Comparison of ENCODE assay signal across 9 mouse cellular contexts in genomic region chr8:3209268-3209667, GRCm38 (mm10).
DNase-seq lines count a peak whose midpoint lies in the region; ATAC-seq and TF ChIP-seq lines count a peak whose summit lies in the region.
"Had no signal": no experiment of that assay in that cellular context is flagged by ENCODE, and none has a peak within 500 bp of the region (broad histone marks: within the 10 kb centered on the region; RNA-seq: fewer than 3 reads in every experiment).

No protein-coding gene starts in this region.

- intact Hi-C loops in left cerebral cortex, postnatal 14 days (cut with DNase I), result no loop called here

- no peaks in the 10 kb centered on the region for H3K9me3 ChIP-seq in heart, embryonic 10.5 days
- no peaks in the 10 kb centered on the region for H3K9me3 ChIP-seq in heart, postnatal 0 days (replicated peaks; ENCODE audit: control insufficient read depth, low read length)
- H3K9me3 ChIP-seq in liver, postnatal 0 days (ENCODE audit: low read length), result no peaks in the 10 kb centered on the region
- no peaks in the 10 kb centered on the region for H3K9me3 ChIP-seq in forebrain, embryonic 15.5 days

- ATAC-seq in heart, postnatal 0 days (ENCODE audit: insufficient read depth, low read depth), result no peak
- no peak for ATAC-seq in liver, postnatal 0 days
- ATAC-seq in forebrain, embryonic 15.5 days (replicated peaks), result no peak

- H3K4me1 ChIP-seq in heart, embryonic 10.5 days, result no peaks in the 10 kb centered on the region
- no peaks in the 10 kb centered on the region; the same call in 1 of the 2 replicates for H3K4me1 ChIP-seq in heart, postnatal 0 days (ENCODE audit: control insufficient read depth, insufficient read depth)
- peaks cover 11% of the 10 kb centered on the region for H3K4me1 ChIP-seq in liver, postnatal 0 days (ENCODE audit: insufficient read depth)
- H3K4me1 ChIP-seq in forebrain, embryonic 15.5 days, result no peaks in the 10 kb centered on the region

- no peak overlapping the region for H3K27ac ChIP-seq in heart, embryonic 10.5 days
- peak overlapping the region; percentile 13; the same call in 1 of the 2 replicates for H3K27ac ChIP-seq in heart, postnatal 0 days (ENCODE audit: low read depth)
- H3K27ac ChIP-seq in liver, postnatal 0 days (ENCODE audit: low read depth), result 0 out of 2 replicates have a peak overlapping the region, but pooled peaks have one; percentile 39
- H3K27ac ChIP-seq in forebrain, embryonic 15.5 days (replicated peaks), result no peak overlapping the region

- DNase-seq in heart, adult 18-20 months, result peak; percentile 72 to 85
- no peak for DNase-seq in heart, embryonic 10.5 days (ENCODE audit: low spot score)
- DNase-seq in adrenal gland, postnatal 36 days, result peak; percentile 69 to 70
- DNase-seq in heart, postnatal 0 days (ENCODE audit: low spot score), result peak; percentile 63
- DNase-seq in liver, postnatal 0 days, result no peak
- no peak for DNase-seq in left cerebral cortex, postnatal 14 days (ENCODE audit: low spot score in 2 of 2)
- no peak for DNase-seq in urinary bladder, postnatal 10 days (ENCODE audit: low spot score)
- DNase-seq: right cerebral cortex, postnatal 4 days had no signal

- H3K9ac ChIP-seq in heart, postnatal 0 days (replicated peaks; ENCODE audit: low read depth, low read length), result no peak overlapping the region
- H3K9ac ChIP-seq in liver, postnatal 0 days (replicated peaks), result no peak overlapping the region
- no peak overlapping the region for H3K9ac ChIP-seq in forebrain, embryonic 15.5 days (replicated peaks)

- TF ChIP-seq CTCF in heart, postnatal 0 days (IDR thresholded peaks at IDR 0.05; ENCODE audit: low read depth), result no peak
- TF ChIP-seq CTCF in liver, postnatal 0 days (IDR thresholded peaks at IDR 0.05; ENCODE audit: low read depth), result no peak

- H3K4me3 ChIP-seq in heart, embryonic 10.5 days, result no peak overlapping the region
- no peak overlapping the region for H3K4me3 ChIP-seq in heart, postnatal 0 days (ENCODE audit: low read depth, low read length)
- H3K4me3 ChIP-seq in liver, postnatal 0 days (ENCODE audit: low read depth, low read length), result no peak overlapping the region
- H3K4me3 ChIP-seq in forebrain, embryonic 15.5 days, result no peak overlapping the region

- no peaks in the 10 kb centered on the region for H3K27me3 ChIP-seq in heart, embryonic 10.5 days (ENCODE audit: insufficient read depth, poor library complexity, severe bottlenecking)
- H3K27me3 ChIP-seq in heart, postnatal 0 days (ENCODE audit: control insufficient read depth, insufficient read depth, low read length), result no peaks in the 10 kb centered on the region
- no peaks in the 10 kb centered on the region for H3K27me3 ChIP-seq in liver, postnatal 0 days (ENCODE audit: insufficient read depth, low read length)
- no peaks in the 10 kb centered on the region for H3K27me3 ChIP-seq in forebrain, embryonic 15.5 days

- peaks cover 25% of the 10 kb centered on the region for H3K36me3 ChIP-seq in heart, embryonic 10.5 days
- H3K36me3 ChIP-seq in heart, postnatal 0 days (replicated peaks; ENCODE audit: control insufficient read depth, insufficient read depth, low read length), result peaks cover 39% of the 10 kb centered on the region
- H3K36me3 ChIP-seq in liver, postnatal 0 days (replicated peaks; ENCODE audit: insufficient read depth, low read length), result peaks cover 35% of the 10 kb centered on the region
- H3K36me3 ChIP-seq in forebrain, embryonic 15.5 days, result peaks cover 20% of the 10 kb centered on the region; the same call in 1 of the 2 replicates

- no peak overlapping the region for H3K4me2 ChIP-seq in heart, postnatal 0 days (ENCODE audit: low read depth, low read length)
- no peak overlapping the region for H3K4me2 ChIP-seq in liver, postnatal 0 days (ENCODE audit: low read depth, low read length)
- no peak overlapping the region for H3K4me2 ChIP-seq in forebrain, embryonic 15.5 days (replicated peaks)

- 47% methylated on average over 3 of the region's 3 CpGs for WGBS in heart, embryonic 10.5 days
- WGBS in heart, postnatal 0 days, result 26% methylated on average over 3 of the region's 3 CpGs
- 53% methylated on average over 3 of the region's 3 CpGs for WGBS in liver, postnatal 0 days (ENCODE audit: insufficient replicate concordance)
- WGBS in forebrain, embryonic 15.5 days, result 72% methylated on average over 3 of the region's 3 CpGs

- no peak for TF ChIP-seq EP300 in heart, postnatal 0 days (IDR thresholded peaks at IDR 0.05; ENCODE audit: low read depth)
- TF ChIP-seq EP300 in liver, postnatal 0 days (IDR thresholded peaks at IDR 0.05; ENCODE audit: low read depth), result no peak; the same call in 1 of the 2 replicates

Comparison
In these comparisons a context has a peak if more than half of its experiments do, and no peak if none do; other contexts are left out.
1. DNase-seq: peak in heart, adult 18-20 months (2 of 2), adrenal gland, postnatal 36 days (2 of 2) and heart, postnatal 0 days (single experiment); none in heart, embryonic 10.5 days (single experiment), liver, postnatal 0 days (single experiment), left cerebral cortex, postnatal 14 days (0 of 2) and urinary bladder, postnatal 10 days (single experiment).
2. H3K27ac ChIP-seq: peak in heart, postnatal 0 days (single experiment) and liver, postnatal 0 days (single experiment); none in heart, embryonic 10.5 days (single experiment) and forebrain, embryonic 15.5 days (single experiment).